Mouse (Mus musculus) thymus, adult 2 months (tissue): ENCODE measurements around the gene Elobl.

Experiments used
- CTCF ChIP-seq: fragments of 200-500 bp; IDR thresholded peaks from 2 replicates; pipeline ENCODE4 v1.5.1; 2012; ENCODE audit warnings: mild to moderate bottlenecking, control low read depth, low read length, moderate library complexity, borderline replicate concordance; ENCODE audit not compliant: control insufficient read depth, poor library complexity, insufficient read depth; ENCODE audit errors: extremely low read depth
- POLR2A ChIP-seq: fragments of 200-500 bp; IDR thresholded peaks from 2 replicates; pipeline ENCODE4 v1.6.1; 2012; ENCODE audit warnings: mild to moderate bottlenecking, low read length, control low read depth, moderate library complexity; ENCODE audit not compliant: control insufficient read depth, poor library complexity, insufficient read depth; ENCODE audit errors: extremely low read depth

DNA sequence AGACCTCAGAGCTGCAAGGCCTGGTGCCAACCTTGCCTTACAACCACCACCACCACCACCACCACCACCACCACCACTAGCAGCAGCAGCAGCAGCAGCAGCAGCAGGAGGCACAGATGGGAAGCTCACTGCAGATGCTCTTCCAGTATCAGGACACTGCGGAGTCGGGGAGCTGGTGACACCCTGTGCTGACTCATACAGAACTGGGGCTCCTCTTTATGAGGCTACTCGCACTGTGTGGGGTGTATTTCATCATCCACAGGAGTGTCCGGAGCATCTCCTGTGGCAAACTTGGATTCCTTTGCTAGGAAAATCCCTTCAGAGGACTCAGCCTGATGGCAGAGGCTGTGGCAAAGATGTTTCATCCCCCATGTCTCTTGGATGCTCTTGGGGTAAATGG, 27.1 kb downstream of the Elobl start:
- TF ChIP-seq CTCF (no peak), POLR2A (no peak)
